Mouse (Mus musculus) A20 (cell line): Measurements from ENCODE around the gene Stx18.

Source experiments
- DNase-seq: peaks from one replicate; pipeline ENCODE4 v3.0.0-alpha.2; 2011; ENCODE audit warnings: low read depth, low spot score

Gene Stx18

DNA sequence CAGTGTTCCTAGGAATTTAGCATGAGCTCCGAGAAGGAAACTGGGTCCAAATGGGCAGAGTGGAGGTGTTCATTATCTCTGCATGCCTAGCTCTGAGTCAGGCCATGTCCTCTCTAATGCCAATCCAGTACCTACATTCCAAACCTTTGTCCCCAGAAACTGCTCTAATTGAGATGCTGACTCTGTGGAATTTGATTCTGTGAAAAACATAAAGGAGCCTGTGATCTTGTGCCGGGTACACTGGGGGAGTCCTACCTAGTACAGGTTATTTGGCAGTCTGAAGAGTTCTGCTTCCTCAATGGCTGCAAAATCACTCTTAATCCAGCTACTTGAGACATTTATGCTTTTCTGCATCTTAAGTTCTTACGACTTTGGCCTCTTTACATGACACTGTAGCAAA is 40.0 kb downstream of the Stx18 start:
- no peak for DNase-seq

DNA sequence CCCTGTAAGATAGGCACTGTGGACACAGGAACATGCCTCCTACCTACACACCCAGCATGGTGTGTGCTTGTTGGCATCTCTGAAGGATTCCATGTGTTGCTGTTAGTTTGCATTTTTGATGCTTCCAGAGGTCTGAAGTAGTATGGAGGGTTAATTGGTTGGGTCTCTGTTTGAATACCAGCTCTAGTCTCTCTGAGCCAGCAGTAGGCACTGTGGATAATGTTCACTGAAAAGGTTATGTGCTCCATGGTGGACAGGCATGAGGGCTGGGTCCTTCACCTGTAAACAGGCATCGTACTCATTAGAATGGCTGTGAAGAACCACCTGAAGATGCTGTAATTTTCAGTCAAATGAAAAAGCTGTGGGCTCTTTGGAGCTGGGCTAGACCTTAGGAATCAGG is 41.9 kb downstream of the Stx18 start:
- DNase-seq, result no peak

DNA sequence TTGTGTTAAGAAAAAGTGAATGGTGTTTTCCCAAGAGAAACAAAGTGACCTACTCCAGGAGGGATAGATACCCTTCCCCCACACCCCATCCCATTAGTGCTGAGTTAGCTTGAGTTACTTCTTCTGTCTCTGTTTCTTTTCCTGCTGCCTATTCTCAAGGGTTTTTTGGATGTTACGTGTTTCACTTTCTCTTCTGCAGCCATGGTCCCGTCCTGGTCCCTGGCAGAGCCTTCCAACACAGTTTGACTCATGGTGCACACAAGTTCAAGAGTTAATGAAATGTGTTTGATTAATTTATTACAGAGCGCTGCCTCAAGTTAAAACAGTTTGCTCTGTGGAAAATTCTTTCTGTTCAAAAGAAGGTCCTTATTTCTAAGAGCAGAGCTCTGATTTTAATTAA is 44.0 kb downstream of the Stx18 start:
- no peak for DNase-seq

DNA sequence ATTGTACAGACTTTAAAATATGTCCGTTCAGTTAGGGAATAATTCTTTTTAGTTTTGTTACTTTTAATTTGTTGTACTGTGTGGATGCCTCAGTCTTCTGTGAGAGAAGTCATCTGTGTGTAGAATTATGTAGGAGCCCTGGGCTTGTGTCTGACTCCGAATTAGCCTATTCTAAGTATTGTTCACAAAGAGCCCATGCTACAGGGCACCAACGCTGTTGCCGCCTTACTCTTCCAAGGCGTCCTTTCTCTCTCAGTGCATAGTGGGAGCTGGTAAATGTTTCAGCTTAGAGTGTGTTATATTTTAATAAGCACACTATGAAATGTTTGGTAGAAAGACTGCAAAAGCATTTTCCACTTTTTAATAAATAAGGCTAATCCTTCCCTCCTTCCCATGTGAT is 44.8 kb downstream of the Stx18 start:
- no peak for DNase-seq

DNA sequence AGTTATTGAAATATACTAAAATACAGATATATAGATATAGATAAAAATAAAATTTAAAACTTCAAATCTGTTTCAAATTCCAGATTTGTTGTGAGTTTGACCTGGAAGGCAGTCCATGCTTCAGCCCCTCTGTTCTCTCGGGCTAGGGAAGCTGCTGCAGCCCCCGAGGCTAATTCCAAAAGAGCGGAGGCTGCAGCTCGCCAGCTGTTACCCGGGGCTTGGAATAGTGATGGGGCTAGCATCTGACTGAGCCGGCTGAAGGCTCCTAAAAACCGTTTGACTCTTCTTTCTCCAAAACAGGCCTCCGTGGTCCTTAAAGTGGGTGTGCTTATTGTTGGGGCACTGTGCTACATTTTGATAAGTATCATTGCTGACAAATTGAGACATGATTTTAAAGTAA is 46.1 kb downstream of the Stx18 start:
- no peak for DNase-seq

DNA sequence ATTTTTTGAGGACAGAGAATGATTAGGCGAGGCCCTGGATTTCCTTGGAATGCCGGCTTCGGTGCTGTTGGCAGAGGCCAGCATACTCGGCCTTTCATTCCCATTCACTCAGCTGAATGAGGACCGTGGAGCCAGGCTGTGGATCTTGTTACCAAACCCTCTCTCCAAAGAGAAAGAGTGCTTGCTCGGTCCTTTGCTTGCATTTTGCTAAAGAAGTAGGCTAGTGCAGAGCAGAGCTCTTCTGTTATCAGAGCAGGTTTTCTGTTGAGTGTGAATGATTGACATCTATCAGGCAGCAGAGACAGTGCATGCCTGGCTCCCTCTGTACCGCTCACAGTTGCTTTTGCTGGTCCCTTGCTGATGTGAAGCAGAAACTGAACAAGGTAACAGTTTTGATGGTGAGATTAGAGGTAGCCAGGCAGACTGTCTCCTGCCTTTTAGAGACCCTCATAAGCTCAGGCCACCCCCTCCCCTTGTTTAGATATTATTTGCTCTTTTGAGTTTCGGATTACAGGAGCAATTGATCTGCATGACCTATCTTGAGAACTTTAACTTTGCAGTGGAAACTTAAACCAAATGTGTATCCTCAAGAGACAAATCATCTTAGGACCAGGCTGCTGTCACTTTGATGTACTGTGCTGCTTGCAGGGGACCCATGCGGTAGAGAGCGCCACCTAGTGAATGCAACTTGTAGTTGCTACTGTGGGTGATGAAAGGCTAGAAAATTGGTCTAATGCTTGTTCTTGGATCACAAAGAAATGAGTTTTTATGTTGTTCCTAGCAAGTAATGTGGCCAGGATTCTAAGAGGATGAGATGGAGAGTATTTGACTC is 47.2 kb downstream of the Stx18 start:
- DNase-seq, result peak; percentile 48

DNA sequence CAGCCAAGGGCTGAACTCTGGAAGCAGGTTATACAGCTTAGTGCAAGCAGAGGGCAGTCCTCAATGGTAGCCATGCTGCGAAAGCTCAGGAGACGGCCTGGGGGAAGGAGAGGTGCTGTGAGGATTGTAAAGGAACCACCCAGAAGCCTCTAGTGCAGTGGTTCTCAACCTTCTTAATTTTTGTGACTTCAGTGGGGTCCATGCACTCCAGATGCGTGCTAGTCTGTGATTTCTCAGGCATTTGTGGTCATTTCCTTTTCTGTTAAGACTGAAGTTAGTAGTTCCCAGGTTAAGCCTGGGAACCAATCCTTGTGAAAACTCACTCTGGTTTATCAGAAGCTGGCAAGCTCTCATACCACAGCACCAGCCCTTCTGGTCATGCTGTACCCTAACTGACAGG is 51.6 kb downstream of the Stx18 start:
- no peak for DNase-seq

DNA sequence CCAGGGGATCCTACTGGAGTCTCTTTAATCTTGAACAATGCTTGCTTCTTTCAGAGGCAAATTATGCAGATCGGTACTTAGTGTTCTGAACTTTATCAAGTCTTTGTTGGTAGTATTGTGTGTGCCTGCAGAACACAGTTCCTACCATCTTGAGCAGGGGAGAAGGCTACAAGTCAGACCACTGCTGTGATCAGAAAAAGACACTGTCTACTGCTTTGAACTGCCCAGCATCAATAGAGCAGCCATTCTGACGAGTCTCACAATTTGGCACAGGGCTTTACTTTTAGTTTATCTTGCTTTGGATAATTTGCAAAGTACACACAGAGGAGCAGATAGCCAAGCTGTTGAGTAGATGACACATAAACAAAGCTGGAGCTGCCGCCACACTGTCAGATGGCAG is 52.0 kb downstream of the Stx18 start:
- no peak for DNase-seq

DNA sequence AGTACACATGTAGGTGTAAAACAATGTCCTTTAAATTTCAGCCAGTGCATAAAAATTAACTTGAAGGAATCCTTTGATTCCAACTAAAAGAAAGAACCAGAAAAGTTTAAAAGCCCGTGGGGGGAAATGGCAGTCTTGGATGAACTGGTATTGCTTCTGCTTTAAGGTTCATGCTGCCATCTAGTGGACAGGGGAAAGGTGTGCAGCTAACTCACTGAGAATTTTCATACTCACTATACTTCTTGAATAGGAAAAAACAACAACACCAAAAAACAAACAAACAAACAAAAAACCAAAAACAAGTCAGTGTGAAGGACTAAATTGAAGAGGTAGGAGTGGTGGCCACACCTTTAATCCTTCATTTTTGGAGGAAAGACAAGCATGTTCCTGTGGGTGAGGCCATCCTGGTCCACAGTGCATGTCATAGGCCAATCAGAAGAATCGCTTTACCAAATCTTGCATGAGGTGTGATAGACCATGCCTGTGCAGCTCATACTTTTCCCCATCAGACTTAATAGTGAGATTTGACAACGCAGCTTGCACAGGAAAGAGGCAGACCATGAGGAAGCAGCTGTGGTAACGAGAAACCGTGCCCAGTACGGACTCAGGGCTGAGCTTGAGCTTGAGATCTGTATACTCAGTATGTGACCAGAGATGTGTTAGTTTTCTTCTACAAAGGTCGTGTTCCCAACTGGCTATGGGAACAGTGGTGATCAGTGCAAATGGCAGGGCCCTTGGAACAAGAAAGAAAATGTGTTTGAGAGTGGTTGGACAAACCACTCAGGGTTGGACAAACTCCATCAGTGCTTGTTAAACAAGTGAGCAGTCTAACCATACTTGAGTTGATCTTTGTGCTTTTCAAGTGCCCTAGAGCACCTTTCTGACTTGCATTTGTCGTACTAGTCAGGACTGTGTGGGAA is 52.8 kb downstream of the Stx18 start:
- peak; percentile 58 for DNase-seq

DNA sequence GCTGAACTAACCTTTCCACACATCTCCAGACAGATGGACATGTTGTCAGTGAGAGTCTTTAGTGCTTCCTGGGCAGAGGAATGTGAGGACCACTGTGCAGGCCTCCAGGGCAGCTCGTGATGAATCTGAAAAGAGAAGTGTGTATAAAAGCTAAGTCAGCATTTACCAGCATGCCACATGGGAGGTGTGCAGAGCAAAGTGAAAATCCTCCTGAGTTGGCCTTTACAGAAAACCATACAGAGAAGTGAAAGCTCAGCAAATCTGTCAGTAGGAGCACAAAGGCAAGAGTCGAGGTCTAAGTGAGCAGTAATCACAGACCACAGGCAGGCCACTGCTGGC is 53.4 kb downstream of the Stx18 start:
- DNase-seq, result no peak

DNA sequence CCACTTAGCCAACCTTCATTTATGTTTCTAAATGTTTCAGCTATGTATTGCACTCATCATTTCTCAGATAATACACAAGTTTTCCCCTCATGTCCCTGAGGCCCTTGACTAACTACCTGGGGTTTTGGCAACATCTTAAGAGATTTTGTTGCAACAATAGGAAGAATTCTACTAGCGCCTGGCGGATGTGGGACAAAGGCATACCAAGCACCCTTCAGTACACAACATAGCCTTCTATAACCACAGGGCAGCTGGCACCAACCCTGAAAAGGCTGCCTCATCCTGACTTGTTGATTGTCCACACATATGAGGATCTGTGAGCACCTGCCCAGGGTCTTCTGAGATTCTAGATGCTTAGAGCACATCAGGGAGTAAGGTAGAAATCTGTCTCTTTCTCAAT is 55.8 kb downstream of the Stx18 start:
- no peak for DNase-seq

DNA sequence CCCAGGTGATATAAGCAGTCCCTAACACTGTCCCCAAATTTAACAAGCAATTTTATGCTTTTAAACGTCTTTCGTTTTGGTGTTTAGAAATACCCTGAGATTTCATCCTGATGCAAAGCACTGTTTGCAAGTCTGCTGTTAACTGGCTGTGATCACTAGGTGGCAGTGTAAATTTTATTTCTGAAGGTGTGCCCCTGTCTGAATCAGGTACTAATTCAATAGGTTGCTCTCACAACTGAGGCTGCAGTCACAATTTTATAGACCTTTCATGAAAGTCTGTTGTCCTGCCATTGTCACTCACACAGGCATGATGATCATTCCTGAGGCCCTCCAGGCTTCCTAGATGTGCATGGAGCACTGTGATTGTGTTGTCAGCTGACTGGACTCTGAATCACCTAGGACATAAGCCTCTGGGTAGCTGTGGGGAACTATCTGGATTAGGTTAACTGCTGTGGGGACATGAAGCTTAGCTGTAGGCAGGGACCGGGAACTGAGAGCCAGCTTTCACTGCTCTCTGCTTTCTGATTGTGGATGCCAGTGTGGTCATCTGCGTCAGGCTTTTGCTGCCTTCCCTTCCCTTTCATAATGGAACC is 59.1 kb downstream of the Stx18 start:
- peak; percentile 39 for DNase-seq

DNA sequence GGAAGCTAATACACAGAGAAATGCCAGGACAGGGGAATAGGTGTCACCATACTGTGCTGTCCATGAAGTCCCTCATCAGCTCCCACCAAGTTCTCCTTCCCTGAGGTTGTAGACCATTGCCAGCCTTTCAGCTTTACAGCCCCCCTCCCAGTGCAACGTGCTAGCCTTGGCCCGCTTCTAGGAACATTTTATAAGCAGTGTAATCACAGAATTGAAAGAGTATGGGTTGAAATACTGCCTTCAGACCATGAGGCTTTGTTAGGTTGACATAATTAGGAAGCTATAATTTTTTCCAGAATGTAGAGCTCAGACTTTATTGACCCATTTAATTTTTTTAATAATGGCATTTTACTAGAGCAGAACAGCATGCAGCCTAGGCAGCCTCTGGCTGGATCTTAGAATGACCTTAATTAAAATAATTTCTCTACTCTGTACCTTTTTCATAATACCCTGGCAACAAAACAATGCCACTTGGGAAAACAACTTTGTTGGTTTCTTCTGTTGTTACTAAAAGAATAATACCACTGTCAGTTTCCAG is 60.7 kb downstream of the Stx18 start:
- DNase-seq, result no peak

DNA sequence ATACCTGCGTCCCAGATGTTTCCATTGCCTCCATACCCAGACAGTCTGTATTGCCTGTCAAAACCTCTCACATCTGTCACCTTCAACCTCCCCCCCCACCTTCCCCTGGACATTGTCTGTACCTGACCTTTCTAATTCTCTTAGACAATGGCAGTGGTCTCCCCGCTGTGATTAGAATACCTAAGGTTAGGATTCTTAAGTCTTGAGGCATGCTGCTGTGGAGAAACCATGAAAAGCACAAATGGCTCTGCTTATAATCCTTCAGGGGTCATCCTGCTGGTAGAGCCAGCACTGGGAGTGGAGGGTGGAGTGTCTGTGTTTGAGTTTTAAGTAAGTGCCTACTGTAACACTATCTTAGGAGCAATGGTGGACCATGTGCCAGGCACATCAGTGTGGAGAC is 64.4 kb downstream of the Stx18 start:
- no peak for DNase-seq

DNA sequence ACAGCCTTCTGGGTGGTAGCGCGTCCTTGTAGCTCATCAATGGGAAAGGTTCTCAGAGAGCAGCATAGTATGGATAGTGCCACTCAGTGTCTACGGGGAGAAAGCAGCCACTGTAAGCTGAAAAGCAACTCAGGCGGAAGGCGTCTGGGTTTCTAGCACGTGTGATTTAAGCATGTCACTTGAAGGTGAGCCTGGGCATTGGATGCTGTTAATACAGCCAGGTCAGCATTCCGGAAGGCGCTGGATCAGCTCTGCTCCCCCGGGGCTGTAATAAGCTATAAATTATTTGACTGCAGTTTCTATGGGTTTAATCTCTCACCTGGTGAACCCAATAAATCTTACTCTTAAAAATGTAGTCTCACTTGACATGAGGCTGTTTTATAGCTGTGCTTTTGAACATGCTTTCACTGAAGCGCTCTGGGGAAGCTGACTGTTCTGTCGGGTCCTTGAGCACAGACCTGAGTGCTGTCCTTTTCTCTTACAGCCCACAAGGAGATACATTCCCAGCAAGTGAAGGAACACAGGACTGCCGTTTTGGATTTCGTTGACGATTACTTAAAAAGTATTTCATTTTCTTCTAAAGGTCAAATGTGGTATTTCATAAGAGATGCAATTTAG is 67.6 kb downstream of the Stx18 start:
- DNase-seq, result no peak

DNA sequence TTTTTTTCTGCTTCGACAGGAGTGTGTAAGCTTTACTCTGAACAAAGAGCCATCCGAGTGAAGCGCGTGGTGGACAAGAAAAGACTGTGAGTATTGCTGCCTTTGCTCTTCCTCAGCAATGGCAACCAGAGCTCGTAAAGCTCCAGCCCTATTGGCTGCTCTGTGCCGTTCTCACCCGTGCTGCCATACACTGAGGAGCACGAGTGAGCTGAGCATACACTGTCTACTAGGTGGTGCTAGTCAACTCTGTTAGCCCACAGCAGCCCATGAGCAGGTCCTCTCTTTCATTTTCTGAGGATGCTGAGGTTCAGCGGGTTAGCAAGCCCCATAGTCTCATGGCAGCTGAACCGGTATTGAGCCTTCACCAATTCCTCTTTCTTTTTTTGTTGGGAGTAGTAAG is 68.3 kb downstream of the Stx18 start:
- no peak for DNase-seq

DNA sequence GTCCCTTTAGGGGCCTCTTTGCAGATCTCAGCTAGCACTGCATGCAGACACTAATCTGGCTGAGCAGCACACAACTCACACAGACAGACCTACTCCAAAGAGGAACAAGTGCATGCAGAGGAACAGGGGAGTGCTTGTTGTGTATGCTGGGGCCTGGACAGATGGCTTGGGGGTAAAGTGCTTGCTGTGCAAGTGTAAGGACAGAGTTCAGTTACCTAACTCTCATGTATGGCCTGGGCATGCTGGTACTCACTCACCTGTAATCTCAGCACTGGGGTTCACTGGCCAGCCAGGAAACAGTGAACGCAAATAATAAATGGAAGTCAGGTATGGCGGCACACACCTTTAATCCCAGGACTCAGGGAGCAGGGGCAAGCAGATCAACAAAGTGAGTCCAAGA is 76.0 kb downstream of the Stx18 start:
- DNase-seq, result no peak

DNA sequence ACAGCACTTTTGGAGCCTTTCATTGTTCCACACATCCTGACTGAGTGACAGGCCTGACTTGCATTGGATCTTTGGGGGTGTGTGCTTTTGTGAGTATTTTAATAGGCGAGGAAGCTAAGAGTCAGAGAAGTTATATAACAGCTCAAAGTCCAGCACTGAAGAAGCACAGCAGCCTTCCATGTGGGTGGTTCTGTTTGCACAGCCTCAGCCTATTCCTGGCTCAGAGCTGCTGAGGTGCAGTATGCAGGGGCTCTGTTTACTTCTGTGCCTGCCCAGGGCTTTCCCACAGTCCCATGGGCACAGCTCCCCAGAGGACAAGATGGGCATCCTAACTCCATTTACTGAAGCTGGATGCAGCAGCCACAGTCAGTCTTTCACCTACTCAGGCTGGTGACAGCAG is 78.5 kb downstream of the Stx18 start:
- no peak for DNase-seq

DNA sequence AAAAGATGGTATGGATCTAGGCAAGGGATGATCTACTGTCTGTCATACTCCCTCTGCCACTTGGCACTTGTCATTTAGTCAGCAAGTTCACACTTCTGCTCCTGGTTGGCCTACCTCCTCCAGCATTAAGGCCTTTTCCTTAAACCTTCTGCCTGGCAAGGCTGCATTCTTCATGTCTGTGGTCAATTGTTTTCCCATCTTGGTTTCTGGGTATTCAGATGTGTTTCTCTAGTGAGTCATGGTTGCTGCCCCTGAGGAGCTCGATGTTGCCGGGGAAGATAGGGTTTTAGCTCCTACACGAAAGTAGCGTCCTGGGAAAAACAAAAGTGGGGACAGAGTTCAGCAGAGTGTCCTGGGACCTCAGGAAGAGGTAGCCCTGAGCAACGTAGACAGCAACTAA is 80.7 kb downstream of the Stx18 start:
- no peak for DNase-seq

DNA sequence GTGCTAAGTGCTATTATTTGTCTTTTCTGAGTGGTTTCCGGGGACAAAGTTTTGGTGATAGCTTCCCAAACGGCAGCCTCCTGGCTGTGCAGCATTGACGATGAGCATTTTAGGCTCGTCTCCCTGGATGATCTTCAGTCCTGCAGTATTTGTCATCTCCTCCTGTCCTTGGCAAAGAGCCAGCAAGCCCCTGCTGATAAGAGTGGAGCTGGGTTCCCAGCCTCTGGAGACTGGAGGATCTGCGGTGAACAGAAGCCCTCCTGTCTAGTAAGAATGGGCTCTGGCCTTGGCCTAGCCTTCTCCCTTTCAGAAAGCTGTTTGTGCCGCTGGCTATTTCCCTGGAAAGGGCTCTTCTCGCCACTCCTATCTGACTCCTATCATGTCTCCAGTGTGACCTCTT is 83.2 kb downstream of the Stx18 start:
- DNase-seq, result no peak

DNA sequence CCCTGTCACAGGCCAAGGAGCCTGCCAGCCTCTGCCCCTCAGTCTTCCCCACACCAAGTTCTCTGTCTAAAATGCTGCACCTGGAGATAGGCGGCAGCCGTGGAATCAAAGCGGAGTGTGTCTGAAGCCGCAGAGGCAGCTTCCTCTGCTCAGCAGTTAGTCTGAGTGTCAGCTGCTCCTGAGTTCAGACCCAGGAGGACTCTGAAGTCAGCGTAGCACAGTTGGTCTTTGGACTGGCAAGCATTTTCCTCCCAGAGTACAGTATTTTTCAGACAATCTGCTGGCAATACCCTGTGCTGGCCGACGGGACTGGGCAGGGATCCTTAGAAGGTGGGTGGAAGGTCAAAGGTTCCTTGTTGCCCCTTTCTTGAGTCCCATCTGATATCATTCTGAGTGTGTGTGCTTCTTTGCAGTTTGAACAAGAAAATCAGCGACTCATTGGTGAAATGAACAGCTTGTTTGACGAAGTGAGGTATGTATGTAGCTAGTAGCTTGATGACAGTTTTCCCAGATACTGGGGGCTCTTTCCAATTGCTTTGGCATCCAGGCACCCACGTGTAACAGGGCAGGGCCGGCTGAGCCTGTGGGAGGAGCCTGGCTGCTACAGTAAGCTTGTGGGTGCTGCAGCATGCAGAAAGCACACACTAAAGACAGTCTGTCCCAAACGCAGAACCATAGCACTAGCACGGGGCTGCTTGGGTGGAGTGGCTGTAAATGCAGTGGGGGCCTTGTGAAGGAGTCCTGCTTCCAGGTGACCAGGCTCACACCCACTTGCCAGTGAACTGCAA is 88.2 kb downstream of the Stx18 start:
- no peak for DNase-seq
